Comparison of ENCODE assay signal across 23 mouse cellular contexts in genomic region chr6:28919346-28919745, GRCm38 (mm10).
"Had no signal": no experiment of that assay in that cellular context is flagged by ENCODE, and none has a peak within 500 bp of the region (broad histone marks: within the 10 kb centered on the region; RNA-seq: fewer than 3 reads in every experiment).

No protein-coding gene starts in this region.

- H3K9me3 ChIP-seq: limb, embryonic 15.5 days; neural tube, embryonic 15.5 days; stomach, embryonic 15.5 days had no signal

- H3K4me1 ChIP-seq: limb, embryonic 12.5 days; limb, embryonic 15.5 days; neural tube, embryonic 12.5 days had no signal

- H3K27me3 ChIP-seq: limb, embryonic 12.5 days; limb, embryonic 15.5 days; neural tube, embryonic 12.5 days; neural tube, embryonic 15.5 days; stomach, embryonic 15.5 days had no signal

- H3K4me2 ChIP-seq: limb, embryonic 12.5 days; limb, embryonic 15.5 days; liver, embryonic 11.5 days; lung, embryonic 14.5 days; neural tube, embryonic 12.5 days; neural tube, embryonic 15.5 days; stomach, embryonic 15.5 days had no signal

- H3K4me3 ChIP-seq: limb, embryonic 12.5 days; limb, embryonic 15.5 days; myocyte; neural tube, embryonic 12.5 days; neural tube, embryonic 15.5 days; stomach, embryonic 15.5 days had no signal

- H3K36me3 ChIP-seq: limb, embryonic 12.5 days; limb, embryonic 15.5 days; neural tube, embryonic 12.5 days; neural tube, embryonic 15.5 days; stomach, embryonic 15.5 days had no signal

- ATAC-seq: intestine, embryonic 16.5 days; liver, postnatal 0 days; lung, postnatal 0 days; midbrain, embryonic 16.5 days had no signal

- DNase-seq: kidney, adult 18-20 months; kidney, adult 9 months; kidney, postnatal 14 days; kidney, postnatal 4 days; left cerebral cortex, postnatal 4 days; liver, postnatal 0 days; lung, embryonic 14.5 days; retina, postnatal 1 day; right cerebral cortex, postnatal 25 days; spleen, adult 18-20 months; thymus, postnatal 25 days had no signal

- H3K9ac ChIP-seq: limb, embryonic 12.5 days; limb, embryonic 15.5 days; liver, embryonic 14.5 days; liver, postnatal 0 days; lung, embryonic 14.5 days; neural tube, embryonic 12.5 days; neural tube, embryonic 15.5 days; stomach, embryonic 15.5 days had no signal

- H3K27ac ChIP-seq: limb, embryonic 12.5 days; limb, embryonic 15.5 days; liver, embryonic 14.5 days; macrophage; neural tube, embryonic 12.5 days; neural tube, embryonic 15.5 days; stomach, embryonic 15.5 days had no signal
